Mouse (Mus musculus) mature B cell (primary cell): ENCODE data around the gene Papln.

Experiments
- in situ Hi-C: fragments of 300-500 bp; cut with MboI; formaldehyde crosslinking; loops from 2 replicates; pipeline ENCODE4 v1.14.3; 2019

Papln gene

GRCm38 (mm10) chr12:83763311-83764043, at the start of gene Papln:
Gene Papln, plus strand, starts transcription at chr12:83763634.
- in situ Hi-C loops: no loop called here

- in situ Hi-C loops: no loop called here
Measured at GRCm38 (mm10) chr12:83713749-83714148, 49.7 kb upstream of the Papln start.

- in situ Hi-C loops: no loop called here
Measured at GRCm38 (mm10) chr12:83716416-83717184, 46.8 kb upstream of the Papln start.

- in situ Hi-C loops: no loop called here
Measured at GRCm38 (mm10) chr12:83719431-83719830, 44.0 kb upstream of the Papln start.

- in situ Hi-C loops: no loop called here
Measured at GRCm38 (mm10) chr12:83721281-83721680, 42.2 kb upstream of the Papln start.

- in situ Hi-C loops: no loop called here
Measured at GRCm38 (mm10) chr12:83723037-83723436, 40.4 kb upstream of the Papln start.

- in situ Hi-C loops: no loop called here
Measured at GRCm38 (mm10) chr12:83726510-83727308, 36.7 kb upstream of the Papln start.

- in situ Hi-C loops: no loop called here
Measured at GRCm38 (mm10) chr12:83732225-83732624, 31.2 kb upstream of the Papln start.

- in situ Hi-C loops: no loop called here
Measured at GRCm38 (mm10) chr12:83734047-83734446, 29.4 kb upstream of the Papln start.

GRCm38 (mm10) chr12:83736236-83736635, 27.2 kb upstream of the Papln start:
- in situ Hi-C loops: no loop called here

GRCm38 (mm10) chr12:83738651-83739050, 24.8 kb upstream of the Papln start:
- in situ Hi-C loops: no loop called here

- in situ Hi-C loops: no loop called here
Measured at GRCm38 (mm10) chr12:83741722-83742121, 21.7 kb upstream of the Papln start.

GRCm38 (mm10) chr12:83742834-83743233, 20.6 kb upstream of the Papln start:
- in situ Hi-C loops: no loop called here

GRCm38 (mm10) chr12:83743712-83744111, 19.7 kb upstream of the Papln start:
- in situ Hi-C loops: no loop called here

GRCm38 (mm10) chr12:83749186-83749585, 14.2 kb upstream of the Papln start:
- in situ Hi-C loops: no loop called here

- in situ Hi-C loops: no loop called here
Measured at GRCm38 (mm10) chr12:83752495-83752894, 10.9 kb upstream of the Papln start.

- in situ Hi-C loops: no loop called here
Measured at GRCm38 (mm10) chr12:83758735-83759134, 4.7 kb upstream of the Papln start.

GRCm38 (mm10) chr12:83760201-83760600, 3.2 kb upstream of the Papln start:
- in situ Hi-C loops: no loop called here

GRCm38 (mm10) chr12:83762706-83763105, 728 bp upstream of the Papln start:
- in situ Hi-C loops: no loop called here

GRCm38 (mm10) chr12:83764044-83764365, 571 bp downstream of the Papln start:
- in situ Hi-C loops: no loop called here

GRCm38 (mm10) chr12:83764519-83764918, 1.1 kb downstream of the Papln start:
- in situ Hi-C loops: no loop called here

GRCm38 (mm10) chr12:83765965-83766603, 2.6 kb downstream of the Papln start:
- in situ Hi-C loops: no loop called here
